Mouse (Mus musculus): ENCODE results near the gene Fbxo39.

- TF ChIP-seq POLR2A (IDR thresholded peaks at IDR 0.05; ENCODE audit: control insufficient read depth, low read depth, low read length) (no peak), CTCF (IDR thresholded peaks at IDR 0.05; ENCODE audit: control insufficient read depth, insufficient read depth, insufficient replicate concordance, low read depth, low read length) (no peak)
Observed at GRCm38 (mm10) chr11:72338437-72338871, 24.2 kb downstream of the Fbxo39 start.
